Mouse (Mus musculus) forelimb bud, embryonic 11.5 days (tissue): Measurements from ENCODE around the gene Ntsr1.

Source experiments
- DNase-seq: peaks from one replicate; pipeline ENCODE4 v3.0.0-alpha.2; 2012; ENCODE audit warnings: low read depth, low spot score

The Ntsr1 gene

GRCm38 (mm10) chr2:180499741-180500140 is at the start of gene Ntsr1:
TSS of gene Ntsr1 (plus strand) at chr2:180499976.
- no peak for DNase-seq

GRCm38 (mm10) chr2:180450529-180450928 is 49.2 kb upstream of the Ntsr1 start:
- DNase-seq: no peak

GRCm38 (mm10) chr2:180455723-180456698 is 43.8 kb upstream of the Ntsr1 start, which contains the start of gene Slco4a1:
TSS of gene Slco4a1 (plus strand) at chr2:180456245.
- peak; percentile 60 for DNase-seq

- DNase-seq: no peak
Measured at GRCm38 (mm10) chr2:180456705-180457104, 43.1 kb upstream of the Ntsr1 start.

GRCm38 (mm10) chr2:180457680-180458079 is 42.1 kb upstream of the Ntsr1 start:
- DNase-seq: no peak

GRCm38 (mm10) chr2:180459437-180459836 is 40.3 kb upstream of the Ntsr1 start:
- DNase-seq: no peak

- no peak for DNase-seq
Measured at GRCm38 (mm10) chr2:180460801-180461200, 39.0 kb upstream of the Ntsr1 start.

- no peak for DNase-seq
Measured at GRCm38 (mm10) chr2:180462593-180462992, 37.2 kb upstream of the Ntsr1 start.

GRCm38 (mm10) chr2:180466505-180466904 is 33.3 kb upstream of the Ntsr1 start:
- no peak for DNase-seq

- DNase-seq: no peak
Measured at GRCm38 (mm10) chr2:180468871-180469270, 30.9 kb upstream of the Ntsr1 start.

- DNase-seq: no peak
Measured at GRCm38 (mm10) chr2:180469768-180470167, 30.0 kb upstream of the Ntsr1 start.

GRCm38 (mm10) chr2:180472306-180473079 is 27.3 kb upstream of the Ntsr1 start:
- DNase-seq: peak; percentile 68

- DNase-seq: peak; percentile 84
Measured at GRCm38 (mm10) chr2:180473080-180473440, 26.7 kb upstream of the Ntsr1 start.

GRCm38 (mm10) chr2:180474864-180475263 is 24.9 kb upstream of the Ntsr1 start:
- DNase-seq: no peak

- DNase-seq: no peak
Measured at GRCm38 (mm10) chr2:180482274-180482673, 17.5 kb upstream of the Ntsr1 start.

GRCm38 (mm10) chr2:180484882-180485281 is 14.9 kb upstream of the Ntsr1 start:
- no peak for DNase-seq

GRCm38 (mm10) chr2:180485306-180485705 is 14.5 kb upstream of the Ntsr1 start:
- no peak for DNase-seq

GRCm38 (mm10) chr2:180488210-180488751 is 11.5 kb upstream of the Ntsr1 start:
- no peak for DNase-seq

- no peak for DNase-seq
Measured at GRCm38 (mm10) chr2:180495906-180496305, 3.9 kb upstream of the Ntsr1 start.

- DNase-seq: no peak
Measured at GRCm38 (mm10) chr2:180500726-180501125, 950 bp downstream of the Ntsr1 start.

- DNase-seq: no peak
Measured at GRCm38 (mm10) chr2:180501217-180501967, 1.6 kb downstream of the Ntsr1 start.
